Mouse (Mus musculus): ENCODE data around the gene Pnpo. TPM values are rescaled to one million over a fixed set of nuclear protein-coding genes. Genes with fewer than 3 reads are reported as not detected.

Pnpo gene
- polyA plus RNA-seq, 1 experiment from 2014 or later, result 38.0 TPM

DNA sequence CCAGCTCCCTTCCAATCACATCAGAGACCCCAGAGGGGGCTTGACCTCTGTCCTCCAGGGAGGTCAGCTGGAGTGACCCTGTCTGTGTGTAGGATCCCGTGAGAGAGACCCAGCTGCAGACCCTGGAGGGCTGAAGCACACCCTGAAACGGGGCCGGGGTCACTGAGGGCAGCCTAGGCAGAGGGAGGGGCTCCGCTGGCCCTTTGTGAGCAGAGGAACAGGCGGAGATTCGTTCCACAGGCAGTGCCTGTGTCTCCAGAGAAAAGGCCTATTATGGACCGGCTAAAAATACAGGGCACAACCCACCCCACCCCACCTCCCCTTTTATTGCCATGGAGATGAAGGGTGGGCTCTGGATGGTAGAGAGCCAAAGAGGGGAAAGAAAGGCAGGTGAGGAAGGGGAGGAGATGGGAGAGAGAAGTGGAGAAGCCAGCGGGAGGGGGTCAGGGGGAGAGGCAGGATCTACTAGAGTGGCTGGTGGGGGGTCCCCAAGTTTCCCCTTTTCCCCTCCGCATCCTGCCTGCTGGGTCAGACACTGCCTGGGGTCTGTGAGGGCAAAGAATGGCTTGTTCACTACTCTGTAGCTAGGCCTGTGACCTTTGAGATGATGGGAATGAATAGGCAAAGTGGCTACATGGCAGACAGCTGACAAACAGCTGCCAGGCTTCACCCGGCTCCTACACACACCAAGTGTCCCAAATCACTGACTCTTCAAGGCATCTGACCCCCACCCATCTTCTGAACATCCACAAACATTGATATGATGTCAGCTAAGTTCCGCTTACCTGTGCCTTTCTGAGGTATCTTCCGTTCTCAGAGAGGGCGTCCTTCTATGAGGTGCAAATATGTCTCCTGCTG is 44.1 kb downstream of the Pnpo start:
- Histone ChIP-seq H3K9ac (replicated peaks; ENCODE audit: low read length) (no peak overlapping the region), H3K4me2 (replicated peaks; ENCODE audit: low read depth, low read length) (no peak overlapping the region), H3K27ac (ENCODE audit: low read length) (no peak overlapping the region), H3K9me3 (ENCODE audit: low read length) (no peaks in the 10 kb centered on the region), H3K27me3 (ENCODE audit: insufficient read depth, low read length) (no peaks in the 10 kb centered on the region), H3K4me1 (ENCODE audit: insufficient read depth, low read length) (peaks cover 26% of the 10 kb centered on the region), H3K4me3 (ENCODE audit: low read length) (no peak overlapping the region), H3K36me3 (ENCODE audit: insufficient read depth, low read length) (no peaks in the 10 kb centered on the region)
- ATAC-seq (ENCODE audit: low FRiP score, low TSS enrichment), result no peak
- 44% methylated on average over 13 of the region's 13 CpGs for WGBS

DNA sequence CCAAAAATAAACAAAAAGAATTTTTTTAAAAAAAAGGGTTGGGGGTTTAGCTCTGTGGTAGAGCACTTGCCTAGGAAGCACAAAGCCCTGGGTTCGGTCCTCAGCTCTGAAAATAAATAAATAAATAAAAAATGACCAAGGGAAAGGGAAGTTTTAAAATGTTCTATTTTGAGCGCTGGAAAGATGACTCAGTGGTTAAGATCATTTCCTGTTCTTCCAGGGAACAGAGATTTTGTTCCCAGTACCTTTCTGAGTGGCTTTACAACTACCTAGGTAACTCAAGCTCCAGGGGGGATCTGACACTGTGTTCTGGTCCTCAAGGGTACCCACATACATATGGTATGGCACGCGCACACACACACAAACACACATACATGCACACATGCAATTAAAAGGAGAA is 47.9 kb downstream of the Pnpo start:
- no peak overlapping the region for H3K27ac ChIP-seq (ENCODE audit: low read length)
- WGBS, result 76% methylated on average over 4 of the region's 4 CpGs
- no peak overlapping the region for H3K4me2 ChIP-seq (replicated peaks; ENCODE audit: low read depth, low read length)
- no peaks in the 10 kb centered on the region for H3K36me3 ChIP-seq (ENCODE audit: insufficient read depth, low read length)
- ATAC-seq (ENCODE audit: low FRiP score, low TSS enrichment), result no peak
- H3K4me1 ChIP-seq (ENCODE audit: insufficient read depth, low read length), result peaks cover 16% of the 10 kb centered on the region
- H3K9ac ChIP-seq (replicated peaks; ENCODE audit: low read length), result no peak overlapping the region
- H3K4me3 ChIP-seq (ENCODE audit: low read length), result no peak overlapping the region
- H3K9me3 ChIP-seq (ENCODE audit: low read length), result no peaks in the 10 kb centered on the region
- no peaks in the 10 kb centered on the region for H3K27me3 ChIP-seq (ENCODE audit: insufficient read depth, low read length)

DNA sequence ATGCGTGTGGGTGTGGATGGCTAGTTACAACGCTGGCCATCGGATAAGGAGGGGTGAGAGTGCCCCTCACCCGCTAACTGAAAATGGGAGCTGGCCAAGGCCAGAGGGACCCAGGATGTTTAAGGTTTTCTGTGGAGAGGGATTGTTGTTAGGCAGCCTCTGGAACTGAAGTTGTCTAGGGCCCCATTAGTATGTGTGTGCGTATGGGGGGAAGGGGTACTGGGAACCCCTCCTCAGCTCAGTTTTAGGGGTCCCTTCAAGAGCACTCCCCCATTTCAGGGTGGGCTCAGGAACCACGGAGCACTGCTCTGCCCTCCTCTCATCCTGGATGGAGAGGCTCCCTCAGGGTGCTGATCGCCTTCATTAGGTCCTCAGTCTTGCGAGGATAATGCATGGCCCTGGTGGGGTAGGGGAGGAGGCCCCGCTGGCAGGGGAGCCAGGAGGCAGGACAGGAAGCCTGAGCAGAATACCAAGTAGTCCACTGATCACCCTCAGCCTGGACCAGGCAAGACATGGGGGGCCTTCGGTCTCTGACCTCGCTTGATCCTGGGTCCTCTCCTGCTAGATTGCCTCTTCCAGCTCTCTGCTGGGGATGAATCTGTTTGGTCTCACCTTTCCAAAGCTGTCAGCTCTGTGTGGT is 50.5 kb downstream of the Pnpo start:
- 0 out of 2 replicates have a peak, but pooled peaks have one; percentile 9 for ATAC-seq (ENCODE audit: low FRiP score, low TSS enrichment)
- H3K27ac ChIP-seq (ENCODE audit: low read length), result no peak overlapping the region
- H3K4me1 ChIP-seq (ENCODE audit: insufficient read depth, low read length), result peaks cover 7% of the 10 kb centered on the region; the same call in 1 of the 2 replicates
- no peaks in the 10 kb centered on the region for H3K27me3 ChIP-seq (ENCODE audit: insufficient read depth, low read length)
- H3K4me3 ChIP-seq (ENCODE audit: low read length), result no peak overlapping the region
- H3K9ac ChIP-seq (replicated peaks; ENCODE audit: low read length), result no peak overlapping the region
- WGBS, result 37% methylated on average over 11 of the region's 11 CpGs
- no peaks in the 10 kb centered on the region for H3K9me3 ChIP-seq (ENCODE audit: low read length)
- H3K36me3 ChIP-seq (ENCODE audit: insufficient read depth, low read length), result no peaks in the 10 kb centered on the region
- H3K4me2 ChIP-seq (replicated peaks; ENCODE audit: low read depth, low read length), result no peak overlapping the region

DNA sequence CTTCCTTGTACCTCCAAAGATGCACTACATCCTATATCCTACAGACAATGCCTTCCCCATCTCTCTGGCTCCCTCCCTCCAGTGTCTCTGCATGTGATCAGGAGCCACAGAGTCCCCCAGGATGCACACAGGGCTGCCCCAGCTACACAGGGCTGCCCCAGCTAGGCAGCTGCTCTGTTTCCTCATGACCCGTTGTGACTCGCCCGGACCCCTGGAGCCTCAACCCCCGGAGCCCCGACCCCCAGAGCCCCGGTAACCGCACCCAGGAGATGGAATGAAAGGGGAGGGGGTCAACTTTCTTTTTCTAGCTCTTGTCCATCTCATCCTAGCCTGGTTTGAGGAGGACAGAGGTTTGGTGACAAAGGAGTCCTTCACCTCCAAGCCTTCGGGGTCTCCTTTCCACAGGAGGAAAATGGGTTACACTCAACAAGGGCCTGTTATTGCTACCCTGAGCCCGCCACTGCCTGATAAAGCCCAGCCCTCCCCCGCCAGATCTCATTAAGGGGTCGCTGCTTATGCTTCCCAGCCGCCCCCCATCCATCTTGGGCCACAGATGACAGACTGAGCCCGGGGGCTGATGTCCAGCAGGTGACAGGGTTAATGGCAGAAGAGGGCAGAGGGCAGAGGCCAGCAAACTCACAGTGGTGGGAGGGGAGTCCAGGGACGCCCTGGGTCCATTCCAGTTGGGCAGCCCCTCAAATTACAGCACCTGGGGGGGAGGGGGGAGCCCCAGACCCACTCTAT is 51.8 kb downstream of the Pnpo start:
- Histone ChIP-seq H3K4me2 (replicated peaks; ENCODE audit: low read depth, low read length) (no peak overlapping the region), H3K27ac (ENCODE audit: low read length) (no peak overlapping the region), H3K36me3 (ENCODE audit: insufficient read depth, low read length) (no peaks in the 10 kb centered on the region), H3K9ac (replicated peaks; ENCODE audit: low read length) (no peak overlapping the region), H3K4me1 (ENCODE audit: insufficient read depth, low read length) (peaks cover 7% of the 10 kb centered on the region; the same call in 1 of the 2 replicates), H3K4me3 (ENCODE audit: low read length) (no peak overlapping the region), H3K27me3 (ENCODE audit: insufficient read depth, low read length) (no peaks in the 10 kb centered on the region), H3K9me3 (ENCODE audit: low read length) (no peaks in the 10 kb centered on the region)
- WGBS, result 29% methylated on average over 14 of the region's 14 CpGs
- no peak for ATAC-seq (ENCODE audit: low FRiP score, low TSS enrichment)

Other genes with a start within 250 kb of the Pnpo start
- 20.1 and 21.8 TPM in 2 replicates for gene Snx11, start 166.4 kb downstream of the Pnpo start, polyA plus RNA-seq (2015; fragmentation: Nextera tagmentation; extraction: Ambion mirVana)
- gene Cbx1, start 154.9 kb downstream of the Pnpo start, polyA plus RNA-seq (2015; fragmentation: Nextera tagmentation; extraction: Ambion mirVana), result 109 and 121 TPM in 2 replicates
- 93.9 and 96.8 TPM in 2 replicates for gene Nfe2l1, start 114.0 kb downstream of the Pnpo start, polyA plus RNA-seq (2015; fragmentation: Nextera tagmentation; extraction: Ambion mirVana)
- gene Copz2, start 94.1 kb downstream of the Pnpo start, polyA plus RNA-seq (2015; fragmentation: Nextera tagmentation; extraction: Ambion mirVana), result 115 and 117 TPM in 2 replicates
- gene Cdk5rap3, start 27.5 kb downstream of the Pnpo start, polyA plus RNA-seq (2015; fragmentation: Nextera tagmentation; extraction: Ambion mirVana), result 83.7 and 88.3 TPM in 2 replicates
- 52.5 and 55.8 TPM in 2 replicates for gene Prr15l, start 15.9 kb downstream of the Pnpo start, polyA plus RNA-seq (2015; fragmentation: Nextera tagmentation; extraction: Ambion mirVana)
- 21.2 and 25.1 TPM in 2 replicates for gene Sp2, start 39.0 kb upstream of the Pnpo start, polyA plus RNA-seq (2015; fragmentation: Nextera tagmentation; extraction: Ambion mirVana)
- gene Sp6, start 69.4 kb upstream of the Pnpo start, polyA plus RNA-seq (2015; fragmentation: Nextera tagmentation; extraction: Ambion mirVana), result 1.6 and 2.0 TPM in 2 replicates
- gene Scrn2, start 86.0 kb upstream of the Pnpo start, polyA plus RNA-seq (2015; fragmentation: Nextera tagmentation; extraction: Ambion mirVana), result 45.7 and 50.9 TPM in 2 replicates
- 1.3 and 1.5 TPM in 2 replicates for gene Lrrc46, start 97.4 kb upstream of the Pnpo start, polyA plus RNA-seq (2015; fragmentation: Nextera tagmentation; extraction: Ambion mirVana)
- gene Mrpl10, start 97.6 kb upstream of the Pnpo start, polyA plus RNA-seq (2015; fragmentation: Nextera tagmentation; extraction: Ambion mirVana), result 92.9 and 98.8 TPM in 2 replicates
- gene Osbpl7, start 106.6 kb upstream of the Pnpo start, polyA plus RNA-seq (2015; fragmentation: Nextera tagmentation; extraction: Ambion mirVana), result 10.2 and 10.4 TPM in 2 replicates
- gene Tbx21, start 171.3 kb upstream of the Pnpo start, polyA plus RNA-seq (2015; fragmentation: Nextera tagmentation; extraction: Ambion mirVana), result 0.14 and 0.24 TPM in 2 replicates
- gene Tbkbp1, start 207.5 kb upstream of the Pnpo start, polyA plus RNA-seq (2015; fragmentation: Nextera tagmentation; extraction: Ambion mirVana), result 4.0 TPM in 2 replicates
- 51.0 and 54.6 TPM in 2 replicates for gene Kpnb1, start 243.9 kb upstream of the Pnpo start, polyA plus RNA-seq (2015; fragmentation: Nextera tagmentation; extraction: Ambion mirVana)